Mouse (Mus musculus): ENCODE data around the gene Bbs9. TPM values are rescaled to one million over a fixed set of nuclear protein-coding genes. Genes with fewer than 3 reads are reported as not detected.
A peak's percentile ranks its signal among the peaks of the same experiment; 100 is the strongest.

The Bbs9 gene
- polyA plus RNA-seq, 1 experiment from 2014 or later, result 20.1 TPM

- Histone ChIP-seq H3K27ac (no peak overlapping the region), H3K4me3 (no peak overlapping the region), H3K9ac (no peak overlapping the region), H3K27me3 (no peaks in the 10 kb centered on the region), H3K9me3 (replicated peaks) (no peaks in the 10 kb centered on the region), H3K4me1 (0 out of 2 replicates have a peak, but pooled peaks cover 3% of the 10 kb centered on the region), H3K36me3 (ENCODE audit: poor library complexity, severe bottlenecking) (no peaks in the 10 kb centered on the region), H3K4me2 (no peak overlapping the region)
- ATAC-seq, result no peak
- WGBS, result 90% methylated on average over 3 of the region's 3 CpGs
Observed at GRCm38 (mm10) chr9:22683786-22684185, 208.3 kb downstream of the Bbs9 start.

DNA sequence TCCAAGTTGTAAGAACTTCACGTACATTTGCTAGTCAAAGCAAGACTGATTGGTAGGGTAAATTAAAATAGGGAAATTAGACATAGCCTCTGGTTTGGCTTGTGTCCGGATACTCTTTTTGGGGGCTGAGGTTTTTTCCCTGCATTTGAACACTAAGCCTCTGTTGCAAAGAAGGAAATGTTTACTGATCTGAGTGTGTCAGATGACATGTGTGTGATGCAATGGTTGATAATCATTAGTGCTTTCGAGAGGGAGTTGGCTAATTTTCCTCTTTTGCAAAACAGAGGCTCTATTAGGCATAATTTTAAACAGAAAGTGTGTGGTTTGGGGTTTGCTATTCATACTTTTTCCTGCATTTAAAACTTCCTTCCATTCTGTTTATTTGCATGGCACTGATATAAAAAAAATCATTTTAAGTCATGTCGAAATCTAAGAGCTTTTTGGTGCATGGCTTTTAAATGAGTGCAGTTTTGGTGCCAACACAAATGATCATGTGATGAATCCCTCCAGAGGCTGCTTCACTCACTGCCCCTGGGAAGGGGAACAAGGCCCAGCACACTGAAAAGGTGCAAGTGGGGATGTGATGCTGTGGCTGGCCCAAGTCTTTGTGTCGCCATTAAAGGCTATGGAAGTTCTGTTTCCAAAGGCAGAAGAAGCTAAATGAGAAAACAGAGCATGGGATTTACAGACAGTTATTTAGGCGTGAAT is 211.4 kb downstream of the Bbs9 start:
- Histone ChIP-seq H3K9me3 (replicated peaks) (no peaks in the 10 kb centered on the region), H3K4me2 (no peak overlapping the region), H3K27ac (no peak overlapping the region), H3K27me3 (no peaks in the 10 kb centered on the region), H3K4me1 (peaks cover 8% of the 10 kb centered on the region), H3K36me3 (ENCODE audit: poor library complexity, severe bottlenecking) (no peaks in the 10 kb centered on the region), H3K9ac (no peak overlapping the region), H3K4me3 (no peak overlapping the region)
- ATAC-seq, result no peak
- 80% methylated on average over 6 of the region's 6 CpGs for WGBS

- no peaks in the 10 kb centered on the region for H3K36me3 ChIP-seq (ENCODE audit: poor library complexity, severe bottlenecking)
- H3K9ac ChIP-seq, result no peak overlapping the region
- H3K4me2 ChIP-seq, result no peak overlapping the region
- WGBS, result 35% methylated on average over 7 of the region's 7 CpGs
- H3K27ac ChIP-seq, result no peak overlapping the region
- H3K27me3 ChIP-seq, result no peaks in the 10 kb centered on the region
- H3K4me1 ChIP-seq, result peaks cover 8% of the 10 kb centered on the region
- no peaks in the 10 kb centered on the region for H3K9me3 ChIP-seq (replicated peaks)
- no peak overlapping the region for H3K4me3 ChIP-seq
- peak; percentile 30; the same call in 1 of the 2 replicates for ATAC-seq
Observed at GRCm38 (mm10) chr9:22690234-22690633, 214.7 kb downstream of the Bbs9 start.

DNA sequence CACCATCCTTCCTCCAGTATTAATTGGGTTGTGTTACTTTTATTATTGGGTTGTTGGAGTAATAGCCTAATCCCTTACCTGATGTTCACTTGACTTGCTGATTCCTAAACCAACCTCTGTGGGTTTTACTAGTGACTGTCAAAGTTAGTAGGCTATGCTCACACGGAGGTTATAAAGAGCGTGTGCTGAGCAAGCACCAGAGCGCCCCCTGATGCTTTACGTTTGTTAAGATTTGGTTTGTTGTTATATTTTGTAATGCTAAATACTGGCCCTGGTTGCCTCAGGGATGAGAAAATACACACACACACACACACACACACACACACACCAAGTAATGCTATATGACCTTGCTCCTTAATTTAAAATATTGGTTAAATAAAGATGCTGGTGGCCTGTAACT is 219.9 kb downstream of the Bbs9 start:
- 93% methylated on average over 4 of the region's 4 CpGs for WGBS
- no peak overlapping the region for H3K4me2 ChIP-seq
- H3K27me3 ChIP-seq, result no peaks in the 10 kb centered on the region
- no peaks in the 10 kb centered on the region; the same call in 1 of the 2 replicates for H3K9me3 ChIP-seq (replicated peaks)
- ATAC-seq, result no peak
- peaks cover 11% of the 10 kb centered on the region; the same call in 1 of the 2 replicates for H3K4me1 ChIP-seq
- H3K4me3 ChIP-seq, result no peak overlapping the region
- no peak overlapping the region for H3K27ac ChIP-seq
- no peak overlapping the region for H3K9ac ChIP-seq
- no peaks in the 10 kb centered on the region for H3K36me3 ChIP-seq (ENCODE audit: poor library complexity, severe bottlenecking)

- Histone ChIP-seq H3K27ac (no peak overlapping the region), H3K9ac (no peak overlapping the region), H3K36me3 (ENCODE audit: poor library complexity, severe bottlenecking) (no peaks in the 10 kb centered on the region), H3K4me3 (no peak overlapping the region), H3K27me3 (no peaks in the 10 kb centered on the region), H3K4me2 (no peak overlapping the region), H3K9me3 (replicated peaks) (no peaks in the 10 kb centered on the region; the same call in 1 of the 2 replicates), H3K4me1 (peaks cover 11% of the 10 kb centered on the region; the same call in 1 of the 2 replicates)
- no peak for ATAC-seq
- WGBS, result 94% methylated on average over 7 of the region's 7 CpGs
Observed at GRCm38 (mm10) chr9:22696809-22697374, 221.4 kb downstream of the Bbs9 start.

- no peak overlapping the region for H3K27ac ChIP-seq
- no peak overlapping the region for H3K4me3 ChIP-seq
- no peaks in the 10 kb centered on the region for H3K36me3 ChIP-seq (ENCODE audit: poor library complexity, severe bottlenecking)
- H3K4me1 ChIP-seq, result peaks cover 11% of the 10 kb centered on the region; the same call in 1 of the 2 replicates
- H3K9ac ChIP-seq, result no peak overlapping the region
- H3K9me3 ChIP-seq (replicated peaks), result no peaks in the 10 kb centered on the region; the same call in 1 of the 2 replicates
- H3K4me2 ChIP-seq, result no peak overlapping the region
- WGBS, result 58% methylated on average over 4 of the region's 4 CpGs
- no peaks in the 10 kb centered on the region for H3K27me3 ChIP-seq
- no peak for ATAC-seq
Observed at GRCm38 (mm10) chr9:22697811-22698210, 222.3 kb downstream of the Bbs9 start.

DNA sequence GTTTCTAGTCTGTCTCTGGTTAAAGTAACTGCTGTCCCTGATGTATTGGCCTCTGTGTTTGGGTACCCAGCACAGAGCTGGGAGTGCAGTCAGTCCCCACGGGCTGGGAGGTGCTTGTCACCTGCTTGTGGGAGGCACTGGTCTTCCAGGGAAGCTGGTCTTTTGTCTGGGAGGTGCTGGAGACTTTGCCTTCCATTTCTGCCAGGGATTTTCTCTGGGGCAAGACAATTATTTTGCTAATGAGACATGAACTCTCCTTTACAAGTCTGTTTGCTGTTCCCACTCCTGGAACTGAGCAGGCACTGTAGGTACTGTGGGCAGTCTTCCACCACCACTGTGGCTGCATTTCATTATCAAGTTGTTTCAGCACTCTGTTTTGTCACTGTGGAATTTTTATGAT is 223.0 kb downstream of the Bbs9 start:
- no peak for ATAC-seq
- H3K36me3 ChIP-seq (ENCODE audit: poor library complexity, severe bottlenecking), result no peaks in the 10 kb centered on the region
- no peak overlapping the region for H3K27ac ChIP-seq
- H3K27me3 ChIP-seq, result no peaks in the 10 kb centered on the region
- H3K9ac ChIP-seq, result no peak overlapping the region
- no peaks in the 10 kb centered on the region; the same call in 1 of the 2 replicates for H3K9me3 ChIP-seq (replicated peaks)
- H3K4me3 ChIP-seq, result no peak overlapping the region
- H3K4me1 ChIP-seq, result peaks cover 11% of the 10 kb centered on the region; the same call in 1 of the 2 replicates
- no peak overlapping the region for H3K4me2 ChIP-seq
- 8% methylated on average over 1 of the region's 1 CpGs for WGBS

- Histone ChIP-seq H3K36me3 (ENCODE audit: poor library complexity, severe bottlenecking) (no peaks in the 10 kb centered on the region), H3K27me3 (no peaks in the 10 kb centered on the region), H3K27ac (no peak overlapping the region), H3K9ac (no peak overlapping the region), H3K4me1 (peaks cover 18% of the 10 kb centered on the region), H3K9me3 (replicated peaks) (no peaks in the 10 kb centered on the region; the same call in 1 of the 2 replicates), H3K4me3 (no peak overlapping the region), H3K4me2 (no peak overlapping the region)
- ATAC-seq, result no peak
- 78% methylated on average over 1 of the region's 1 CpGs for WGBS
Observed at GRCm38 (mm10) chr9:22702065-22702611, 226.6 kb downstream of the Bbs9 start.

- Histone ChIP-seq H3K27me3 (no peaks in the 10 kb centered on the region), H3K27ac (no peak overlapping the region), H3K4me2 (no peak overlapping the region), H3K36me3 (ENCODE audit: poor library complexity, severe bottlenecking) (no peaks in the 10 kb centered on the region), H3K9me3 (replicated peaks) (no peaks in the 10 kb centered on the region; the same call in 1 of the 2 replicates), H3K4me1 (peaks cover 25% of the 10 kb centered on the region), H3K9ac (no peak overlapping the region), H3K4me3 (no peak overlapping the region)
- 83% methylated on average over 4 of the region's 4 CpGs for WGBS
- no peak for ATAC-seq
Observed at GRCm38 (mm10) chr9:22702812-22703367, 227.4 kb downstream of the Bbs9 start.

GRCm38 (mm10) chr9:22703541-22703940 is 228.0 kb downstream of the Bbs9 start:
- Histone ChIP-seq H3K27me3 (no peaks in the 10 kb centered on the region), H3K4me2 (no peak overlapping the region), H3K27ac (no peak overlapping the region), H3K9ac (no peak overlapping the region), H3K4me3 (no peak overlapping the region), H3K9me3 (replicated peaks) (no peaks in the 10 kb centered on the region; the same call in 1 of the 2 replicates), H3K4me1 (peaks cover 20% of the 10 kb centered on the region), H3K36me3 (ENCODE audit: poor library complexity, severe bottlenecking) (no peaks in the 10 kb centered on the region)
- 94% methylated on average over 2 of the region's 2 CpGs for whole genome bisulfite sequencing
- no peak for ATAC-seq

DNA sequence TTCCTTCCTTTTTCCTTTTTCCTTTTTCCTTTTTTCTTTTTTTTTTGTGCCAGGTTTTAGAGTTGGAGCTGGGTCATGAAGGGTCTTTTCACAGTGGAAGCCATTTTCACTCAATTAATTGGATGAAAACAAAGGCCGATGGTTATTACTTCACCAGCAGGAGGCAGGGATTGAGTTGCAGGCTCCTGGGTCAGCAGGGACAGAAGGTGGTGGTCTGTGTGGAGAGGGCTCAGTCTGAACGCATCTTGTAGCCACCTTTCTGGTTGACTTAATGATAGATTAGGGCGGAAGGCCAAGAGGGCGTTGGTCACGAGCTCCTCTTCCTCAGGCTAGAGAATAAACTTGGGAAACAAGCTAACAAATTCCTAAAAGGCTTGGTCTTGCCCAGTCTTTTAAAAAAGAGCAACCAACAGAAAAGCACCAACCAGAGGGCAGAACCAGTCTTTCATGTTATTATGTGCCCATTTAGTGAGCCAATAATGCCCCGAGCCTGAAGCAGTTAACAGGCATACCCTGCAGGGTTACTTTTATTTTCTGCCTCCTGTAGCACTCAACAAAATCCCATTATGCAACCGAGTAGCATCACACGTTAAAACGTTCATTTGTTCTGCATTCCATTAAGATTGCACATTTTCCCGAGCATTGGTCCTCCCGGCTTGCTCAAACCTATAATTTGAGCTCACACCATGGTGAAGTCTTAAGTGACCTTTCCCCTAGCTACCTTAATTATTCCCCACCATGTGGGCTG is 231.8 kb downstream of the Bbs9 start:
- Histone ChIP-seq H3K36me3 (ENCODE audit: poor library complexity, severe bottlenecking) (no peaks in the 10 kb centered on the region), H3K4me1 (peaks cover 32% of the 10 kb centered on the region), H3K9me3 (replicated peaks) (no peaks in the 10 kb centered on the region), H3K27ac (peak overlapping the region; percentile 48), H3K4me3 (no peak overlapping the region), H3K27me3 (no peaks in the 10 kb centered on the region), H3K4me2 (peak overlapping the region; percentile 19), H3K9ac (no peak overlapping the region)
- WGBS, result 7% methylated on average over 11 of the region's 11 CpGs
- ATAC-seq, result peak; percentile 34; the same call in 1 of the 2 replicates

All from forebrain, embryonic 13.5 days (tissue).